Mouse (Mus musculus) lung, embryonic 16.5 days (tissue): ENCODE data around the gene Tns4. TPM values are rescaled to one million over a fixed set of nuclear protein-coding genes. Genes with fewer than 3 reads are reported as not detected.
A peak's percentile ranks its signal among the peaks of the same experiment; 100 is the strongest.

Experiments
- ATAC-seq: fragments of 200-750 bp; cut with Nextera tagmentation; 2 replicates; pipeline ENCODE4 v1.8.0; 2017; ENCODE audit warnings: low read depth, mild to moderate bottlenecking, moderate library complexity
- H3K27ac ChIP-seq: fragments of 300-500 bp; sonication (generic); 2 replicates; pipeline ENCODE4 v1.5.1; 2014; ENCODE audit warnings: mild to moderate bottlenecking, control low read depth, low read length
- H3K27me3 ChIP-seq: fragments of 300-500 bp; sonication (generic); 2 replicates; pipeline ENCODE4 v1.6.1; 2014; ENCODE audit warnings: low read depth, low read length, mixed read lengths; ENCODE audit not compliant: control insufficient read depth, insufficient read depth
- H3K36me3 ChIP-seq: fragments of 300-500 bp; sonication (generic); 2 replicates; pipeline ENCODE4 v1.6.1; 2014; ENCODE audit warnings: low read length; ENCODE audit not compliant: control insufficient read depth, insufficient read depth
- H3K4me1 ChIP-seq: fragments of 300-500 bp; sonication (generic); replicated peaks from 2 replicates; pipeline ENCODE4 v1.6.1; 2014; ENCODE audit warnings: low read length, mixed read lengths; ENCODE audit not compliant: control insufficient read depth, insufficient read depth
- H3K4me2 ChIP-seq: fragments of 300-500 bp; sonication (generic); 2 replicates; pipeline ENCODE4 v1.6.1; 2014; ENCODE audit warnings: low read depth, low read length, control low read depth
- H3K4me3 ChIP-seq: fragments of 300-500 bp; sonication (generic); 2 replicates; pipeline ENCODE4 v1.5.1; 2014; ENCODE audit warnings: mild to moderate bottlenecking, low read length, control low read depth
- H3K9ac ChIP-seq: fragments of 300-500 bp; sonication (generic); 2 replicates; pipeline ENCODE4 v1.6.1; 2014; ENCODE audit warnings: low read length, control low read depth
- H3K9me3 ChIP-seq: fragments of 300-500 bp; sonication (generic); 2 replicates; pipeline ENCODE4 v1.6.1; 2016; ENCODE audit warnings: low read length; ENCODE audit not compliant: control insufficient read depth
- WGBS: fragments of 180-500 bp; shearing (Covaris S2); extraction: QIAGEN DNeasy Blood & Tissue Kit; methylation state at CpG from one replicate; pipeline ENCODE4 v1.1.7; 2014; 5-methylcytosine and 5-hydroxymethylcytosine counted together
- polyA plus RNA-seq: library from polyadenylated mRNA; unstranded; fragments of >200 nt; fragmentation: Nextera tagmentation; extraction: Ambion mirVana; gene quantifications from 2 replicates; pipeline ENCODE4 v1.2.1, GENCODE M21; 2015

The Tns4 gene
- polyA plus RNA-seq, 1 experiment from 2014 or later: 0.39 TPM

GRCm38 (mm10) chr11:99120524-99121217, 31.6 kb upstream of the Tns4 start:
- no peaks in the 10 kb centered on the region for H3K9me3 ChIP-seq
- peak overlapping the region; percentile 41 for H3K27ac ChIP-seq
- 0 out of 2 replicates have a peak, but pooled peaks have one; percentile 37 for ATAC-seq
- H3K36me3 ChIP-seq: no peaks in the 10 kb centered on the region
- no peak overlapping the region for H3K4me2 ChIP-seq
- 54% methylated on average over 20 of the region's 20 CpGs for whole genome bisulfite sequencing
- H3K4me3 ChIP-seq: no peak overlapping the region
- H3K4me1 ChIP-seq: peaks cover 16% of the 10 kb centered on the region
- H3K27me3 ChIP-seq: no peaks in the 10 kb centered on the region
- H3K9ac ChIP-seq: peak overlapping the region; percentile 49

- H3K9ac ChIP-seq: no peak overlapping the region
These were observed 29.9 kb upstream of the Tns4 start for GRCm38 (mm10) chr11:99118963-99119362.

GRCm38 (mm10) chr11:99118420-99118819, 29.3 kb upstream of the Tns4 start:
- H3K27ac ChIP-seq: no peak overlapping the region
- no peak overlapping the region for H3K4me2 ChIP-seq
- no peak for ATAC-seq
- peaks cover 8% of the 10 kb centered on the region; the same call in 1 of the 2 replicates for H3K4me1 ChIP-seq
- no peaks in the 10 kb centered on the region for H3K9me3 ChIP-seq
- no peaks in the 10 kb centered on the region for H3K36me3 ChIP-seq
- no peaks in the 10 kb centered on the region for H3K27me3 ChIP-seq
- no peak overlapping the region for H3K4me3 ChIP-seq
- H3K9ac ChIP-seq: no peak overlapping the region
- 88% methylated on average over 1 of the region's 1 CpGs for WGBS

More at GRCm38 (mm10) chr11:99118963-99119362, 29.9 kb upstream of the Tns4 start:
- Histone ChIP-seq H3K4me3 (no peak overlapping the region), H3K36me3 (no peaks in the 10 kb centered on the region), H3K9me3 (no peaks in the 10 kb centered on the region), H3K4me2 (no peak overlapping the region), H3K27ac (no peak overlapping the region), H3K4me1 (peaks cover 8% of the 10 kb centered on the region; the same call in 1 of the 2 replicates), H3K27me3 (no peaks in the 10 kb centered on the region)
- ATAC-seq: no peak
- WGBS: 76% methylated on average over 7 of the region's 7 CpGs

- H3K27me3 ChIP-seq: no peaks in the 10 kb centered on the region
- H3K4me3 ChIP-seq: no peak overlapping the region
- H3K9ac ChIP-seq: no peak overlapping the region
- H3K4me1 ChIP-seq: peaks cover 11% of the 10 kb centered on the region
- no peaks in the 10 kb centered on the region for H3K36me3 ChIP-seq
- H3K27ac ChIP-seq: no peak overlapping the region
- H3K9me3 ChIP-seq: no peaks in the 10 kb centered on the region
- H3K4me2 ChIP-seq: no peak overlapping the region
- WGBS: 77% methylated on average over 7 of the region's 7 CpGs
- no peak for ATAC-seq
These were observed 28.8 kb upstream of the Tns4 start for GRCm38 (mm10) chr11:99117907-99118306.

GRCm38 (mm10) chr11:99115940-99116339, 26.8 kb upstream of the Tns4 start:
- no peak overlapping the region for H3K9ac ChIP-seq
- no peaks in the 10 kb centered on the region for H3K36me3 ChIP-seq
- no peaks in the 10 kb centered on the region for H3K27me3 ChIP-seq
- H3K4me1 ChIP-seq: peaks cover 10% of the 10 kb centered on the region
- no peak overlapping the region for H3K4me2 ChIP-seq
- H3K9me3 ChIP-seq: no peaks in the 10 kb centered on the region
- 52% methylated on average over 6 of the region's 6 CpGs for WGBS
- no peak overlapping the region for H3K4me3 ChIP-seq
- H3K27ac ChIP-seq: no peak overlapping the region
- no peak for ATAC-seq

GRCm38 (mm10) chr11:99113111-99113510, 24.0 kb upstream of the Tns4 start:
- Histone ChIP-seq H3K9ac (peak overlapping the region; percentile 34; the same call in 1 of the 2 replicates), H3K9me3 (peaks cover 3% of the 10 kb centered on the region; the same call in 1 of the 2 replicates), H3K4me2 (peak overlapping the region; percentile 11; the same call in 1 of the 2 replicates), H3K4me1 (peaks cover 7% of the 10 kb centered on the region), H3K36me3 (no peaks in the 10 kb centered on the region), H3K27ac (peak overlapping the region; percentile 71), H3K27me3 (no peaks in the 10 kb centered on the region), H3K4me3 (no peak overlapping the region)
- ATAC-seq: peak; percentile 59; the same call in 1 of the 2 replicates
- 1% methylated on average over 3 of the region's 3 CpGs for WGBS

GRCm38 (mm10) chr11:99112700-99113099, 23.6 kb upstream of the Tns4 start:
- H3K9me3 ChIP-seq: peaks cover 3% of the 10 kb centered on the region; the same call in 1 of the 2 replicates
- no peaks in the 10 kb centered on the region for H3K27me3 ChIP-seq
- peak overlapping the region; percentile 34; the same call in 1 of the 2 replicates for H3K9ac ChIP-seq
- H3K36me3 ChIP-seq: no peaks in the 10 kb centered on the region
- WGBS: 5% methylated on average over 5 of the region's 5 CpGs
- H3K4me3 ChIP-seq: no peak overlapping the region
- ATAC-seq: no peak
- H3K4me1 ChIP-seq: peaks cover 7% of the 10 kb centered on the region
- peak overlapping the region; percentile 71 for H3K27ac ChIP-seq
- 0 out of 2 replicates have a peak overlapping the region, but pooled peaks have one; percentile 11 for H3K4me2 ChIP-seq

GRCm38 (mm10) chr11:99111631-99112030, 22.5 kb upstream of the Tns4 start:
- Histone ChIP-seq H3K4me2 (no peak overlapping the region), H3K9ac (no peak overlapping the region), H3K4me1 (peaks cover 8% of the 10 kb centered on the region), H3K36me3 (no peaks in the 10 kb centered on the region), H3K9me3 (peaks cover 3% of the 10 kb centered on the region; the same call in 1 of the 2 replicates), H3K4me3 (no peak overlapping the region), H3K27ac (no peak overlapping the region), H3K27me3 (no peaks in the 10 kb centered on the region)
- no peak for ATAC-seq
- 91% methylated on average over 7 of the region's 7 CpGs for WGBS

- Histone ChIP-seq H3K36me3 (no peaks in the 10 kb centered on the region), H3K27ac (no peak overlapping the region), H3K4me3 (no peak overlapping the region), H3K9ac (no peak overlapping the region), H3K4me1 (peaks cover 12% of the 10 kb centered on the region), H3K9me3 (peaks cover 3% of the 10 kb centered on the region; the same call in 1 of the 2 replicates), H3K27me3 (no peaks in the 10 kb centered on the region), H3K4me2 (no peak overlapping the region)
- ATAC-seq: no peak
- 60% methylated on average over 11 of the region's 11 CpGs for WGBS
These were observed 22.0 kb upstream of the Tns4 start for GRCm38 (mm10) chr11:99111155-99111554.
